Mouse (Mus musculus) limb, embryonic 15.5 days (tissue): ENCODE measurements around the gene Map6. TPM values are rescaled to one million over a fixed set of nuclear protein-coding genes. Genes with fewer than 3 reads are reported as not detected.

Experiments
- ATAC-seq: fragments of 200-750 bp; cut with Nextera tagmentation; 2 replicates; pipeline ENCODE4 v1.8.0; 2017; ENCODE audit warnings: low read depth, moderate TSS enrichment; ENCODE audit not compliant: insufficient number of reproducible peaks, low FRiP score, low TSS enrichment
- H3K27ac ChIP-seq: fragments of 300-500 bp; sonication (generic); 2 replicates; pipeline ENCODE4 v1.5.1; 2015; ENCODE audit warnings: moderate library complexity, mild to moderate bottlenecking, inconsistent platforms
- H3K27me3 ChIP-seq: fragments of 300-500 bp; sonication (generic); 2 replicates; pipeline ENCODE4 v1.6.1; 2015; ENCODE audit warnings: inconsistent platforms
- H3K36me3 ChIP-seq: fragments of 300-500 bp; sonication (generic); 2 replicates; pipeline ENCODE4 v1.6.1; 2015; ENCODE audit warnings: inconsistent platforms
- H3K4me1 ChIP-seq: fragments of 300-500 bp; sonication (generic); 2 replicates; pipeline ENCODE4 v1.6.1; 2015; ENCODE audit warnings: inconsistent platforms
- H3K4me2 ChIP-seq: fragments of 300-500 bp; sonication (generic); 2 replicates; pipeline ENCODE4 v1.6.1; 2015; ENCODE audit warnings: mild to moderate bottlenecking, inconsistent platforms
- H3K4me3 ChIP-seq: fragments of 300-500 bp; sonication (generic); 2 replicates; pipeline ENCODE4 v1.5.1; 2015; ENCODE audit warnings: mild to moderate bottlenecking, inconsistent platforms
- H3K9ac ChIP-seq: fragments of 300-500 bp; sonication (generic); 2 replicates; pipeline ENCODE4 v1.6.1; 2015; ENCODE audit warnings: inconsistent platforms
- H3K9me3 ChIP-seq: fragments of 300-500 bp; sonication (generic); 2 replicates; pipeline ENCODE4 v1.6.1; 2016; ENCODE audit warnings: inconsistent platforms
- WGBS: fragments of 180-500 bp; shearing (Covaris S2); methylation state at CpG from one replicate; pipeline ENCODE4 v1.1.7; 2015; 5-methylcytosine and 5-hydroxymethylcytosine counted together
- polyA plus RNA-seq: library from polyadenylated mRNA; unstranded; fragments of >200 nt; fragmentation: Nextera tagmentation; extraction: Ambion mirVana; gene quantifications from 2 replicates; pipeline ENCODE4 v1.2.1, GENCODE M21; 2015

The Map6 gene
- 10.2 and 11.5 TPM in 2 replicates for polyA plus RNA-seq

GRCm38 (mm10) chr7:99267251-99267896 is at the start of gene Map6:
Gene Map6 (plus strand): TSS chr7:99267447.
- peak within 1 kb of the TSS; percentile 31; the same call in 1 of the 2 replicates for H3K9ac ChIP-seq
- peak within 1 kb of the TSS; percentile 52 for H3K4me3 ChIP-seq
- H3K27me3 ChIP-seq = peaks cover 56% of the 10 kb centered on the region
- no peak for ATAC-seq
- WGBS = 1% methylated on average over 34 of the region's 34 CpGs
- no peaks in the 10 kb centered on the region for H3K9me3 ChIP-seq
- peak within 1 kb of the TSS; percentile 89 for H3K4me2 ChIP-seq
- H3K4me1 ChIP-seq = peaks cover 27% of the 10 kb centered on the region
- no peaks in the 10 kb centered on the region for H3K36me3 ChIP-seq
- no peak within 1 kb of the TSS for H3K27ac ChIP-seq

- no peaks in the 10 kb centered on the region for H3K27me3 ChIP-seq
- no peaks in the 10 kb centered on the region for H3K36me3 ChIP-seq
- H3K9ac ChIP-seq = no peak overlapping the region
- no peaks in the 10 kb centered on the region for H3K4me1 ChIP-seq
- no peaks in the 10 kb centered on the region for H3K9me3 ChIP-seq
- no peak overlapping the region for H3K27ac ChIP-seq
- ATAC-seq = no peak
- no peak overlapping the region for H3K4me3 ChIP-seq
- no peak overlapping the region for H3K4me2 ChIP-seq
- 73% methylated on average over 7 of the region's 7 CpGs for WGBS
These were observed 43.0 kb upstream of the Map6 start for GRCm38 (mm10) chr7:99224225-99224624.

DNA sequence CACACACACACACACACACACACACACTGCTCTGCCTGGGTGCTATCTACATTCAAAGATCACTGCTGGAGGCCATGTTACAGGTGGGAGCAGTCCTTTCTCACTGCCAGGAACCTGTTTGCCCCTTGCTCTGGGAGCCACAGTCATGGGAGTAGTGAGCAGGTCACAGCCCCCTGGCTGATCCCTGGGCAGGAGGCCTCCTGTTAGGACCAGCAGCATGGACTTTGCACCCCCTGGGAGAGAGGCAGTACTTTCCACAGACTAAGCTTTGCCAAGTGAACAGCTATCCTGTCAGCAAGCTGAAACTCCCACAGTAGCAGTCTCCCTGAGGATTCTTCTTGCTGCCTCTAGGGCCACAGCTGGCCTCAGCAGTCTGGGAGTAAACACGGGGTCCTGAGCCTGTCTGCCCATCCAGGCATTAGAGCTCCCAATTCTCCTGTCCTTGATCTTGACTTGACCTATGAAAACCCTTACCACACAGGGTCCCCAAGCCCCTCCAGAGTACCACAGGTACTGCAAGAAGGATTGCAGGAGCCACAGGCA is 42.5 kb upstream of the Map6 start:
- 44% methylated on average over 1 of the region's 1 CpGs for WGBS
- Histone ChIP-seq H3K4me3 (no peak overlapping the region), H3K9me3 (no peaks in the 10 kb centered on the region), H3K4me2 (no peak overlapping the region), H3K27me3 (no peaks in the 10 kb centered on the region), H3K9ac (no peak overlapping the region), H3K36me3 (no peaks in the 10 kb centered on the region), H3K4me1 (no peaks in the 10 kb centered on the region; the same call in 1 of the 2 replicates), H3K27ac (no peak overlapping the region)
- ATAC-seq = no peak

DNA sequence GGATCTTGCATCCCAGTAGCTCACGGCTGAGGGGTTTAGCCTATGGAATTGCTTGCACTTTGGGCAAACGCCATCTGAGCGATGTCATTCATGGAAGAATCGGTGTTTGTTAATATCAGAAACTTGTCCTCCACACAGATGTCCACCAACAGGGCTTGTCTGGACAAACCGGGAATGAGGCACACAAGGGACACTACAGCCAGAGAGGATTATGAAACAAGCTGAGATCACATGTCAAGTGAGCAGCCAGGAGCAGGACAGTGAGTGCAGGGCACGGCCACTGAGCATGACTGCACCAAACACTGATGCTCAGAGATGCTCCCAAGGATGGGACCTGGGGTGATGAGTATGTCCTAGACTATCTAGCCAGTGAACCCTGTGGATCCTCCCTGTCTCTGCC is 41.8 kb upstream of the Map6 start:
- Histone ChIP-seq H3K36me3 (no peaks in the 10 kb centered on the region), H3K4me3 (no peak overlapping the region), H3K4me2 (no peak overlapping the region), H3K27me3 (no peaks in the 10 kb centered on the region), H3K27ac (no peak overlapping the region), H3K9ac (no peak overlapping the region), H3K4me1 (no peaks in the 10 kb centered on the region; the same call in 1 of the 2 replicates), H3K9me3 (no peaks in the 10 kb centered on the region)
- no peak for ATAC-seq
- WGBS = 78% methylated on average over 6 of the region's 6 CpGs

DNA sequence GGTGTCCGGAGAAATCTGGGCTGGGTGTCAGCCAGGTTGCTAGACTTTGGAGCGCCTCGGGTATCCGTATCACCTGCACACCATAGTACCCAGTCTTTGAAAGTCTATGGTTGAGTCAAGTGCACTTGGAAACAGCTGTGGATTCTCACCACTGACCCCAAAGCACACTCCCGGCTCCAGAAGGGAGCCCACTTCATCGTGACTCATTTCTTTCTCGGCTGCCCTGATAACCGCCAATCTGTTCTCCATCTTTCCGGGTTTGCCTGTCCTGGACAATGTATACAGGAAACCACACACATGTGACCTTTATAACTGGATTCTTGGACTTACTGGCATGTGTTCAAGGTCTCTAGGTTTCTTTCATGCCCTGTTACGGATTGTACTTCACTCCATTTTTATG is 40.6 kb upstream of the Map6 start:
- H3K9me3 ChIP-seq = no peaks in the 10 kb centered on the region
- H3K27ac ChIP-seq = no peak overlapping the region
- H3K4me2 ChIP-seq = no peak overlapping the region
- H3K27me3 ChIP-seq = no peaks in the 10 kb centered on the region
- no peak for ATAC-seq
- 88% methylated on average over 10 of the region's 10 CpGs for WGBS
- H3K4me3 ChIP-seq = no peak overlapping the region
- no peaks in the 10 kb centered on the region; the same call in 1 of the 2 replicates for H3K4me1 ChIP-seq
- H3K9ac ChIP-seq = no peak overlapping the region
- no peaks in the 10 kb centered on the region for H3K36me3 ChIP-seq

- no peaks in the 10 kb centered on the region for H3K36me3 ChIP-seq
- WGBS = 94% methylated on average over 4 of the region's 4 CpGs
- no peak for ATAC-seq
These were observed 40.0 kb upstream of the Map6 start for GRCm38 (mm10) chr7:99227267-99227666.

GRCm38 (mm10) chr7:99228825-99229224 is 38.4 kb upstream of the Map6 start:
- Histone ChIP-seq H3K9me3 (no peaks in the 10 kb centered on the region), H3K4me2 (no peak overlapping the region), H3K27ac (no peak overlapping the region), H3K9ac (no peak overlapping the region), H3K4me3 (no peak overlapping the region), H3K27me3 (no peaks in the 10 kb centered on the region), H3K4me1 (no peaks in the 10 kb centered on the region; the same call in 1 of the 2 replicates), H3K36me3 (no peaks in the 10 kb centered on the region)
- 91% methylated on average over 8 of the region's 8 CpGs for WGBS
- ATAC-seq = no peak

More at GRCm38 (mm10) chr7:99227267-99227666, 40.0 kb upstream of the Map6 start:
- Histone ChIP-seq H3K27ac (no peak overlapping the region), H3K4me1 (no peaks in the 10 kb centered on the region; the same call in 1 of the 2 replicates), H3K9me3 (no peaks in the 10 kb centered on the region), H3K4me3 (no peak overlapping the region), H3K27me3 (no peaks in the 10 kb centered on the region), H3K4me2 (no peak overlapping the region), H3K9ac (no peak overlapping the region)

GRCm38 (mm10) chr7:99229411-99229810 is 37.8 kb upstream of the Map6 start:
- H3K9ac ChIP-seq = no peak overlapping the region
- H3K4me2 ChIP-seq = no peak overlapping the region
- H3K27ac ChIP-seq = no peak overlapping the region
- WGBS = 17% methylated on average over 2 of the region's 2 CpGs
- H3K9me3 ChIP-seq = no peaks in the 10 kb centered on the region
- no peaks in the 10 kb centered on the region for H3K36me3 ChIP-seq
- H3K4me3 ChIP-seq = no peak overlapping the region
- peaks cover 2% of the 10 kb centered on the region; the same call in 1 of the 2 replicates for H3K4me1 ChIP-seq
- H3K27me3 ChIP-seq = no peaks in the 10 kb centered on the region
- ATAC-seq = no peak

DNA sequence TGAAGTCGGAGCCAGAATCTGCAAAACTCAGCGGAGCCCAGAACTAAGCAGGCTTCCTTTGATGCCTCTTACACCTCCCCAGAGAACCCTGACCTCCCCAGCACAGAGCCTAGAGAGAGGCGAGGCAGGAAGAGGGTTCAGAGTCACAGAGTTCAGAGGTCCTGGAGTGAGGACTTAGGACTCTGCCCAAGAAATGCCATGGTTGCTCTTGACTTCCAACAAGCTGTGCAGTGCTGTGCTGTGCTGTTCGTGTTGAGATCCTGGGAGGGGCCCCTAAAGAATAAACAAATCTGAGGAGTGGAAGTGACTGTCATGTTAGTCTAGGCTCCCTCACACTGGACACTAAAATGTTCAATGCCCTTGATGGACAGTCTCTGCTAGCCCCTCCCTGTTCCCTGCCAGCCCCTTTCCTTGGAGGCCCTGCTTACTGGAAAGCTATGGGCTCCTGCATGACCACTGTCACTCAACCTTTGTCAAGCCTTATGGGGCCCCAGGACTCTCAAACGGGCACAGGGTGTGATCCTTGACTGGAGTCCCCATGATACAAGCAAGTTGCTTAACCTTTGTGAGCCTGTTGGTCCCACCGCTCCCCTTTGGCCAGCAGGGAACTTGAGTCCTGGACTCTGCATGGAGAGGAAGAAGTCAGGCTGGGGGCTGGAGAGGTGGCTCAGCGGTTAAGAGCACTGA is 37.0 kb upstream of the Map6 start:
- H3K4me2 ChIP-seq = no peak overlapping the region
- H3K4me1 ChIP-seq = peaks cover 6% of the 10 kb centered on the region; the same call in 1 of the 2 replicates
- no peak overlapping the region for H3K4me3 ChIP-seq
- H3K27me3 ChIP-seq = no peaks in the 10 kb centered on the region
- 69% methylated on average over 7 of the region's 7 CpGs for WGBS
- no peaks in the 10 kb centered on the region for H3K36me3 ChIP-seq
- H3K27ac ChIP-seq = no peak overlapping the region
- H3K9ac ChIP-seq = no peak overlapping the region
- no peaks in the 10 kb centered on the region for H3K9me3 ChIP-seq
- ATAC-seq = no peak

GRCm38 (mm10) chr7:99232571-99232970 is 34.7 kb upstream of the Map6 start:
- Histone ChIP-seq H3K9me3 (no peaks in the 10 kb centered on the region), H3K27me3 (peaks cover 6% of the 10 kb centered on the region), H3K4me1 (peaks cover 6% of the 10 kb centered on the region; the same call in 1 of the 2 replicates), H3K9ac (no peak overlapping the region), H3K27ac (no peak overlapping the region), H3K36me3 (no peaks in the 10 kb centered on the region), H3K4me2 (no peak overlapping the region), H3K4me3 (no peak overlapping the region)
- WGBS = 77% methylated on average over 6 of the region's 6 CpGs
- no peak for ATAC-seq

- H3K4me2 ChIP-seq = no peak overlapping the region
- peaks cover 12% of the 10 kb centered on the region; the same call in 1 of the 2 replicates for H3K4me1 ChIP-seq
- H3K9ac ChIP-seq = no peak overlapping the region
- ATAC-seq = no peak
- no peaks in the 10 kb centered on the region for H3K36me3 ChIP-seq
- WGBS = 30% methylated on average over 2 of the region's 2 CpGs
- H3K4me3 ChIP-seq = no peak overlapping the region
- H3K27ac ChIP-seq = no peak overlapping the region
- H3K9me3 ChIP-seq = no peaks in the 10 kb centered on the region
- peaks cover 18% of the 10 kb centered on the region for H3K27me3 ChIP-seq
These were observed 32.3 kb upstream of the Map6 start for GRCm38 (mm10) chr7:99234916-99235315.

- Histone ChIP-seq H3K27me3 (peaks cover 18% of the 10 kb centered on the region), H3K9me3 (no peaks in the 10 kb centered on the region), H3K9ac (no peak overlapping the region), H3K4me3 (no peak overlapping the region), H3K4me2 (no peak overlapping the region), H3K4me1 (peaks cover 12% of the 10 kb centered on the region; the same call in 1 of the 2 replicates), H3K27ac (no peak overlapping the region), H3K36me3 (no peaks in the 10 kb centered on the region)
- 24% methylated on average over 2 of the region's 2 CpGs for WGBS
- no peak for ATAC-seq
These were observed 31.6 kb upstream of the Map6 start for GRCm38 (mm10) chr7:99235657-99236056.
